Mouse (Mus musculus) heart, adult 2 months (tissue): ENCODE measurements around the gene Phactr2. TPM values are rescaled to one million over a fixed set of nuclear protein-coding genes. Genes with fewer than 3 reads are reported as not detected.

Source experiments
- DNase-seq, 2 experiments: peaks; one replicate each; pipeline ENCODE4 v3.0.0; 2021
- H3K27ac ChIP-seq: fragments of 200-600 bp; 2 replicates; pipeline ENCODE4 v1.8.1; 2022
- H3K27me3 ChIP-seq: fragments of 200-500 bp; 2 replicates; pipeline ENCODE4 v1.6.1; 2012; ENCODE audit warnings: mild to moderate bottlenecking, low read length, inconsistent platforms, mixed read lengths; ENCODE audit not compliant: control insufficient read depth, insufficient read depth
- H3K36me3 ChIP-seq: fragments of 200-500 bp; 2 replicates; pipeline ENCODE4 v1.6.1; 2012; ENCODE audit warnings: low read length, inconsistent platforms; ENCODE audit not compliant: control insufficient read depth, insufficient read depth
- H3K4me1 ChIP-seq: fragments of 200-500 bp; 2 replicates; pipeline ENCODE4 v1.6.1; 2011; ENCODE audit warnings: low read length; ENCODE audit not compliant: control insufficient read depth, insufficient read depth
- H3K4me3 ChIP-seq: fragments of 200-600 bp; 2 replicates; pipeline ENCODE4 v1.8.1; 2022
- H3K79me2 ChIP-seq: fragments of 200-500 bp; replicated peaks from 2 replicates; pipeline ENCODE4 v1.6.1; 2012; ENCODE audit warnings: mild to moderate bottlenecking, inconsistent platforms, low read length, moderate library complexity, mixed read lengths; ENCODE audit not compliant: control insufficient read depth, insufficient read depth
- H3K9ac ChIP-seq: fragments of 200-500 bp; 2 replicates; pipeline ENCODE4 v1.6.1; 2012; ENCODE audit warnings: low read depth, mild to moderate bottlenecking, control low read depth, inconsistent platforms, low read length, mixed read lengths
- CTCF ChIP-seq: fragments of 200-600 bp; IDR thresholded peaks from 2 replicates; pipeline ENCODE4 v1.8.1; 2022; ENCODE audit warnings: antibody characterized with exemption, mild to moderate bottlenecking, moderate library complexity
- EP300 ChIP-seq: fragments of 200-500 bp; IDR thresholded peaks from 2 replicates; pipeline ENCODE4 v1.6.1; 2011; ENCODE audit warnings: low read depth, low read length, control low read depth; ENCODE audit not compliant: insufficient read depth
- POLR2A ChIP-seq: fragments of 200-500 bp; IDR thresholded peaks from 2 replicates; pipeline ENCODE4 v1.6.1; 2011; ENCODE audit warnings: mild to moderate bottlenecking, low read depth, low read length, control low read depth; ENCODE audit not compliant: insufficient read depth
- WGBS: fragments of 180-500 bp; shearing (Covaris S2); methylation state at CpG from one replicate; pipeline ENCODE4 v1.1.7; 2018; 5-methylcytosine and 5-hydroxymethylcytosine counted together
- intact Hi-C: fragments of 180-260 bp; cut with DNase I; formaldehyde crosslinking; loops from one replicate; pipeline ENCODE4 v1.15.1; 2025
- polyA plus RNA-seq: library from polyadenylated mRNA; depleted of rRNA; stranded (reverse); fragments of >200 nt; gene quantifications from 2 replicates; pipeline ENCODE4 v1.2.3, GENCODE M21; 2012
- total RNA-seq, 2 experiments: library from RNA; stranded (reverse); gene quantifications; 2 replicates each; pipeline ENCODE4 v1.2.3; 2021

Gene Phactr2
- total and polyA plus RNA-seq, 3 experiments = 15.2 to 49.3 (median 47.7) TPM

DNA sequence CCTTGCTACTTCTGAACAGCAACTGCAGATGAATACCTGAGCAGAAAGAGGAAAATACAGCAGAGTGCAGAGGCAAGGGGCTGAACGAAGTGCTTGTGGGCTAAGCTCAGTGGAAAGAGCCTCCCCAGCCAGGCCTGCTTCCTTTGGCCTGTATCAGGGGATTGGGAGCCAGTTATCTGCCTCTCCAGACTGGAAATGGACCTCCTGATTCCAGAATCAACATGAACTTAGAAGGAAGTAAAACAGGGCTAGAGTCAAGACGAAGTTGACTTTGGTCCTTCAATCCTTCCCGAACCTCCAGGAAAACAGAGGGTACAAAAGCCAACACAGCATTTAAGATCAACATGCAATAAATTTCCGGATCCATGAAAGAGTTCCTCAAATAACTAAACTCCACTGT is 236.0 kb downstream of the Phactr2 start:
- Histone ChIP-seq H3K36me3 (no peaks in the 10 kb centered on the region; the same call in 1 of the 2 replicates), H3K27ac (no peak overlapping the region)

GRCm38 (mm10) chr10:13236866-13237265 is 237.3 kb downstream of the Phactr2 start:
- no peak overlapping the region for H3K27ac ChIP-seq
- no peaks in the 10 kb centered on the region for H3K79me2 ChIP-seq
- no peak for TF ChIP-seq EP300
- no peak for TF ChIP-seq CTCF
- no peak for TF ChIP-seq POLR2A
- intact Hi-C loops = no loop called here
- H3K36me3 ChIP-seq = no peaks in the 10 kb centered on the region; the same call in 1 of the 2 replicates
- DNase-seq = no peak
- 96% methylated on average over 5 of the region's 5 CpGs for WGBS
- no peak overlapping the region for H3K9ac ChIP-seq
- H3K4me3 ChIP-seq = no peak overlapping the region
- no peaks in the 10 kb centered on the region for H3K4me1 ChIP-seq
- H3K27me3 ChIP-seq = no peaks in the 10 kb centered on the region

More for the DNA sequence above, 236.0 kb downstream of the Phactr2 start:
- H3K9ac ChIP-seq = no peak overlapping the region
- no peak for TF ChIP-seq POLR2A
- TF ChIP-seq EP300 = no peak
- no peak for TF ChIP-seq CTCF
- no peaks in the 10 kb centered on the region for H3K27me3 ChIP-seq
- DNase-seq = no peak
- H3K79me2 ChIP-seq = no peaks in the 10 kb centered on the region
- WGBS = 72% methylated on average over 4 of the region's 4 CpGs
- H3K4me1 ChIP-seq = no peaks in the 10 kb centered on the region
- intact Hi-C loops = no loop called here
- H3K4me3 ChIP-seq = no peak overlapping the region

- TF ChIP-seq POLR2A (no peak), CTCF (no peak), EP300 (no peak)
- 71% methylated on average over 3 of the region's 3 CpGs for WGBS
- no peaks in the 10 kb centered on the region for H3K27me3 ChIP-seq
- no peaks in the 10 kb centered on the region; the same call in 1 of the 2 replicates for H3K4me1 ChIP-seq
- intact Hi-C loops = no loop called here
- no peaks in the 10 kb centered on the region for H3K79me2 ChIP-seq
- H3K4me3 ChIP-seq = no peak overlapping the region
- H3K36me3 ChIP-seq = no peaks in the 10 kb centered on the region; the same call in none of the 2 replicates
- H3K27ac ChIP-seq = no peak overlapping the region
- H3K9ac ChIP-seq = no peak overlapping the region
- no peak for DNase-seq
Observed at GRCm38 (mm10) chr10:13234503-13234902, 239.7 kb downstream of the Phactr2 start.

DNA sequence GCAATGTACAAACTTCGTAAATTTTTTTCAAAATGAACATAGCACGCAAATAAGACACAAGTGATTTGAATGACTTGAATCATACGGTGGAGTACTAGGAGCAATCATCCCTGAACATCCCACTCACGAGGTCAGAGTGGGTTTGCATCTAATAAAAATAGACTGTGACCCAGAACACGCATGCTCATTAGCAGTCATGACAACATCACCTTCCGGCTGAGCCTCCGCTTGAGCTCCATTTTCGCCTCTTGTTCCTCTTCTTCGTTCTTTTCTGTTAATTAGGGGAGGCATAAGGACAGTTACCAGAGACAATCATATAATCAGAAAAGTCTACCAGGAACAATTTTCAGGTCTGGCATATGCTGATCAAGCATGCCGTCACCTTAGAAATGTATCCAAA is 240.3 kb downstream of the Phactr2 start:
- no peak overlapping the region for H3K27ac ChIP-seq
- H3K36me3 ChIP-seq = no peaks in the 10 kb centered on the region; the same call in none of the 2 replicates
- no peak overlapping the region for H3K9ac ChIP-seq
- no peak for DNase-seq
- H3K79me2 ChIP-seq = no peaks in the 10 kb centered on the region
- WGBS = 89% methylated on average over 10 of the region's 10 CpGs
- TF ChIP-seq CTCF (no peak), EP300 (no peak), POLR2A (no peak)
- H3K27me3 ChIP-seq = no peaks in the 10 kb centered on the region
- no peaks in the 10 kb centered on the region; the same call in 1 of the 2 replicates for H3K4me1 ChIP-seq
- no peak overlapping the region for H3K4me3 ChIP-seq
- intact Hi-C loops = no loop called here

DNA sequence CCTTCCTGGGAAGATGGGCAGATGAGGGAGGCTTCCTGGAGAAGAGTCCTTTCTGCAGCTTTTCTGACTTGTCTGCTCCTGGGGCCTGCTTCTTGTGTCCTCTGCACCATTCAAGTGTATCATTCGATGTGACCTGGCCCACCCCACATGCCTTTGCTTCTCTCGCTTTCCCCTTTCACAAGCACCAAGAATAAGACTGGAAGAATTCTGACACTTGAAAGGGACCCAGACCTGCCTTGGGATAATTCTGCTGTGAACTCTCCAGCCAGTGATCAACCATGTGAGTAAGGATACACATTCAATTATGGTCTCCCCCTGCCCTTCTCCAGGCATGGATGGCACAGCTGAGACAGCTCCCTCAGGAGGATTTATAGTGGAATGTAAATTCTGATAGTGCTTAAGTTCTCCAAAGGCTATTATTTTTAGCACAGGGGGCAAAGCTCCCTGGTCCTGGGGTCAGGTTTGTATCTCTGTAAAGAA is 241.0 kb downstream of the Phactr2 start:
- intact Hi-C loops = no loop called here
- no peaks in the 10 kb centered on the region; the same call in 1 of the 2 replicates for H3K4me1 ChIP-seq
- H3K36me3 ChIP-seq = no peaks in the 10 kb centered on the region; the same call in none of the 2 replicates
- H3K4me3 ChIP-seq = no peak overlapping the region
- TF ChIP-seq EP300 (no peak), CTCF (no peak), POLR2A (no peak)
- no peak for DNase-seq
- H3K27ac ChIP-seq = no peak overlapping the region
- WGBS = 83% methylated on average over 2 of the region's 2 CpGs
- no peaks in the 10 kb centered on the region for H3K27me3 ChIP-seq
- no peak overlapping the region for H3K9ac ChIP-seq
- H3K79me2 ChIP-seq = no peaks in the 10 kb centered on the region

GRCm38 (mm10) chr10:13232443-13233142 is 241.6 kb downstream of the Phactr2 start:
- no peak overlapping the region for H3K27ac ChIP-seq

More at GRCm38 (mm10) chr10:13232443-13233142, 241.6 kb downstream of the Phactr2 start:
- TF ChIP-seq POLR2A (no peak), CTCF (no peak), EP300 (no peak)
- intact Hi-C loops = no loop called here
- H3K79me2 ChIP-seq = no peaks in the 10 kb centered on the region
- no peaks in the 10 kb centered on the region for H3K27me3 ChIP-seq
- H3K36me3 ChIP-seq = no peaks in the 10 kb centered on the region; the same call in none of the 2 replicates
- H3K4me3 ChIP-seq = no peak overlapping the region
- no peak for DNase-seq
- H3K4me1 ChIP-seq = no peaks in the 10 kb centered on the region; the same call in 1 of the 2 replicates
- no peak overlapping the region for H3K9ac ChIP-seq
- 79% methylated on average over 9 of the region's 9 CpGs for WGBS
